ENCODE assay signal across 23 mouse cellular contexts in the genomic region with DNA sequence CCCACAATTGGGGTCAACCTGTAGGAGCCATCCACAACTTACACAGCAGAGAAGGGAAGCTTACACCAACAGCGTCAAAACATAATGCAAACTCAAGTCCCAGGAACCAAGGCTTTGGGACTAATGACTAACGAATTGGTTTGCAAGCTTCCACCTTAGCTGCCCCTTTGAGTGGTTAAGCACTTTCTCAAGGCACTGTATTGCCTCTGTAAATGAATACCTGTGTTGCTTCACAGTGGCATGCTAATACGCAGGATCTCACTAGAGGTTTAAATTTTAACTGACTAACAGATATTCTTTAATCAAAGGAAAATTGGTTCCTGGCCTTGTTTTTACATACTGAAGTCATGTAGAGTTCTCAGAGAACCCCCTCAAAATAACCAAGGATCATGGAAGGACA.
A peak's percentile ranks its signal among the peaks of the same experiment; 100 is the strongest.
DNase-seq lines count a peak whose midpoint lies in the region; ATAC-seq and TF ChIP-seq lines count a peak whose summit lies in the region.
"Had no signal": no experiment of that assay in that cellular context is flagged by ENCODE, and none has a peak within 500 bp of the region (broad histone marks: within the 10 kb centered on the region; RNA-seq: fewer than 3 reads in every experiment).

No protein-coding gene starts in this region.

- no peak for TF ChIP-seq CTCF in kidney, postnatal 0 days (IDR thresholded peaks at IDR 0.05; ENCODE audit: low read depth)
- TF ChIP-seq CTCF in left cerebral cortex, adult 2 months (IDR thresholded peaks at IDR 0.05), result no peak

- no peaks in the 10 kb centered on the region for H3K36me3 ChIP-seq in kidney, postnatal 0 days (ENCODE audit: insufficient read depth, low read length)
- H3K36me3 ChIP-seq: embryonic facial prominence, embryonic 13.5 days; forebrain, embryonic 12.5 days; heart, embryonic 10.5 days; heart, embryonic 15.5 days; hindbrain, embryonic 13.5 days had no signal

- no peak overlapping the region for H3K4me3 ChIP-seq in kidney, postnatal 0 days (replicated peaks; ENCODE audit: low read depth, low read length)
- H3K4me3 ChIP-seq in left cerebral cortex, adult 2 months, result no peak overlapping the region
- H3K4me3 ChIP-seq: embryonic facial prominence, embryonic 13.5 days; forebrain, embryonic 12.5 days; heart, embryonic 10.5 days; heart, embryonic 15.5 days; hindbrain, embryonic 13.5 days had no signal

- WGBS in kidney, postnatal 0 days, result 67% methylated on average over 3 of the region's 3 CpGs

- no peak overlapping the region for H3K27ac ChIP-seq in kidney, postnatal 0 days
- no peak overlapping the region for H3K27ac ChIP-seq in left cerebral cortex, adult 2 months
- H3K27ac ChIP-seq: embryonic facial prominence, embryonic 13.5 days; forebrain, embryonic 12.5 days; heart, embryonic 10.5 days; heart, embryonic 15.5 days; hindbrain, embryonic 13.5 days had no signal

- DNase-seq in kidney, adult 18-20 months, result peak; percentile 32
- peak; percentile 46 to 70 for DNase-seq in kidney, adult 8-10 months
- DNase-seq in kidney, postnatal 0 days (ENCODE audit: low spot score), result peak; percentile 31
- DNase-seq in kidney, postnatal 36 days, result peak; percentile 35 to 62
- DNase-seq in ovary, adult 18-20 months (ENCODE audit: low spot score), result no peak
- DNase-seq in left cerebral cortex, adult 2 months (ENCODE audit: extremely low spot score in 1 of 2, low spot score in 2 of 2), result no peak
- DNase-seq in left cerebral cortex, postnatal 14 days (ENCODE audit: low spot score in 2 of 2), result no peak
- DNase-seq: adrenal gland, postnatal 14 days; cerebellum, adult 11-12 months; cerebellum, adult 9-10 months; cerebellum, postnatal 25 days; gastrocnemius, postnatal 36 days; heart, adult 18-20 months; heart, postnatal 14 days had no signal

- intact Hi-C loops in left cerebral cortex, adult 2 months (cut with DNase I), result no loop called here
- intact Hi-C loops in left cerebral cortex, postnatal 14 days (cut with DNase I), result no loop called here

- H3K4me1 ChIP-seq in kidney, postnatal 0 days (replicated peaks; ENCODE audit: insufficient read depth, low read length), result no peaks in the 10 kb centered on the region
- H3K4me1 ChIP-seq: embryonic facial prominence, embryonic 13.5 days; forebrain, embryonic 12.5 days; heart, embryonic 10.5 days; heart, embryonic 15.5 days; hindbrain, embryonic 13.5 days had no signal

- H3K27me3 ChIP-seq in kidney, postnatal 0 days (ENCODE audit: insufficient read depth, low read length), result no peaks in the 10 kb centered on the region
- H3K27me3 ChIP-seq: CH12.LX; embryonic facial prominence, embryonic 13.5 days; forebrain, embryonic 12.5 days; heart, embryonic 15.5 days; hindbrain, embryonic 13.5 days had no signal

- no peak overlapping the region for H3K4me2 ChIP-seq in kidney, postnatal 0 days (ENCODE audit: low read length)
- H3K4me2 ChIP-seq: embryonic facial prominence, embryonic 13.5 days; forebrain, embryonic 12.5 days; heart, embryonic 15.5 days; hindbrain, embryonic 13.5 days had no signal

- H3K9me3 ChIP-seq in kidney, postnatal 0 days (replicated peaks; ENCODE audit: low read length), result no peaks in the 10 kb centered on the region
- H3K9me3 ChIP-seq: embryonic facial prominence, embryonic 13.5 days; forebrain, embryonic 12.5 days; heart, embryonic 10.5 days; heart, embryonic 15.5 days; hindbrain, embryonic 13.5 days had no signal

- 0 out of 2 replicates have a peak, but pooled peaks have one; percentile 52 for ATAC-seq in kidney, postnatal 0 days (replicated peaks; ENCODE audit: low FRiP score, low read depth)
- ATAC-seq: activated CD4-positive, CD25-positive, alpha-beta regulatory T cell, adult 4 months; forebrain, embryonic 16.5 days; Patski had no signal

- no peak overlapping the region for H3K9ac ChIP-seq in kidney, postnatal 0 days (ENCODE audit: low read depth, low read length)
- H3K9ac ChIP-seq: embryonic facial prominence, embryonic 13.5 days; forebrain, embryonic 12.5 days; heart, embryonic 15.5 days; hindbrain, embryonic 13.5 days had no signal

Comparison
In these comparisons a context has a peak if more than half of its experiments do, and no peak if none do; other contexts are left out.
1. DNase-seq: peak in kidney, adult 18-20 months (single experiment), kidney, adult 8-10 months (2 of 2), kidney, postnatal 0 days (single experiment) and kidney, postnatal 36 days (2 of 2); none in ovary, adult 18-20 months (single experiment), left cerebral cortex, adult 2 months (0 of 2) and left cerebral cortex, postnatal 14 days (0 of 2).